Mouse (Mus musculus) hematopoietic stem cell, adult 5-6 weeks (primary cell): ENCODE data around the gene Myo10. TPM values are rescaled to one million over a fixed set of nuclear protein-coding genes. Genes with fewer than 3 reads are reported as not detected.

Experiments used
- ATAC-seq, 2 experiments: fragments of 125-278 bp in 1 of 2; replicated peaks in 1 of 2; 2 replicates each; pipeline ENCODE4 v1.8.0; 2016 to 2017; ENCODE audit warnings: inconsistent platforms in 2 of 2, mild to moderate bottlenecking in 2 of 2, moderate number of reproducible peaks in 2 of 2, low read depth in 1 of 2, moderate TSS enrichment in 1 of 2; ENCODE audit not compliant: low FRiP score in 2 of 2, poor library complexity in 2 of 2, severe bottlenecking in 2 of 2, insufficient read depth in 1 of 2, low TSS enrichment in 1 of 2
- total RNA-seq: library from RNA; stranded (forward); fragments of 172-1452, 232-1000 nt; gene quantifications from 2 replicates; pipeline ENCODE4 v1.2.3, GENCODE M21; 2017

The Myo10 gene
- total RNA-seq, 1 experiment from 2014 or later: 9.3 TPM

GRCm38 (mm10) chr15:25791660-25792353, 169.5 kb downstream of the Myo10 start:
- ATAC-seq: no peak

GRCm38 (mm10) chr15:25794123-25794522, 171.8 kb downstream of the Myo10 start:
- no peak for ATAC-seq

GRCm38 (mm10) chr15:25795496-25795895, 173.2 kb downstream of the Myo10 start:
- ATAC-seq: no peak

DNA sequence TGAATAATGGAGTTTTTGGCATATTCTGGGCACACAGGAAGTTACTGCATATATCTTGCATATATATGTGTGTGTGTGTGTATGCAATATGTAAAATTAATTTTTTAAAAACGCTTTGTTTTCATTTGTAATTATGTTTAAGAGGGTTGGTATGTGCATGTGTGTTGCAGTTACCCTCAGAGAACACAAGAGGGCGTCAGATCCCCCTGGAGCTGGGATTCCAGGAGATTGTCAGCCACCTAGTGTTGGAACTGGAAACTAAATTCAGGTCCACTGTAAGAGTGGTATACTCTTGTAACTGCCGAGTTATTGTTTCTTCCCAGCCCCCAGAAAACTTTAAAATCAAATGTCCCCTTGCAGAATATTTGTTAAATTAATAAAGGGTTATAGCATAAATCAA, 174.0 kb downstream of the Myo10 start:
- peak; percentile 53 to 80; a peak in 3 of 4 replicates for ATAC-seq

GRCm38 (mm10) chr15:25797179-25797578, 174.9 kb downstream of the Myo10 start:
- no peak for ATAC-seq

GRCm38 (mm10) chr15:25797888-25798287, 175.6 kb downstream of the Myo10 start:
- no peak for ATAC-seq

- no peak for ATAC-seq
These were observed 179.4 kb downstream of the Myo10 start for GRCm38 (mm10) chr15:25801726-25802125.

GRCm38 (mm10) chr15:25802194-25802593, 179.9 kb downstream of the Myo10 start:
- ATAC-seq: no peak

DNA sequence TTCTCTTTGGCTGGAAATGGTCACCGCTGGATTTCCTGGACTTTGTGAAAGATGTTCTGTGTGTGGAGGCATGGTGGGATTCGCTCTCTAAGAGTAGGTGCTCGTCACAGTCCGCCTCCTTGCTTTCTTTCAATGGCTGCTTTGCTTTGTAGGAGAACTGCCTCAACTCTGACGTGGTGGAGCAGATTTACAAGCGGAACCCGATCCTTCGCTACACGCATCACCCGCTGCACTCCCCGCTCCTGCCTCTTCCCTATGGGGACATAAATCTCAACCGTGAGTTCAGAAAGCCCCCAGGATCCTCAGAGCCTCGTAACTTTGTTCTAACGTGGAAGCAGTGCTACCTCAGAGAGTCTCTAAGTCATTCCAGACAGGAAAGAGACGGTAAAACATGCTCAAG, 180.8 kb downstream of the Myo10 start:
- no peak for ATAC-seq

DNA sequence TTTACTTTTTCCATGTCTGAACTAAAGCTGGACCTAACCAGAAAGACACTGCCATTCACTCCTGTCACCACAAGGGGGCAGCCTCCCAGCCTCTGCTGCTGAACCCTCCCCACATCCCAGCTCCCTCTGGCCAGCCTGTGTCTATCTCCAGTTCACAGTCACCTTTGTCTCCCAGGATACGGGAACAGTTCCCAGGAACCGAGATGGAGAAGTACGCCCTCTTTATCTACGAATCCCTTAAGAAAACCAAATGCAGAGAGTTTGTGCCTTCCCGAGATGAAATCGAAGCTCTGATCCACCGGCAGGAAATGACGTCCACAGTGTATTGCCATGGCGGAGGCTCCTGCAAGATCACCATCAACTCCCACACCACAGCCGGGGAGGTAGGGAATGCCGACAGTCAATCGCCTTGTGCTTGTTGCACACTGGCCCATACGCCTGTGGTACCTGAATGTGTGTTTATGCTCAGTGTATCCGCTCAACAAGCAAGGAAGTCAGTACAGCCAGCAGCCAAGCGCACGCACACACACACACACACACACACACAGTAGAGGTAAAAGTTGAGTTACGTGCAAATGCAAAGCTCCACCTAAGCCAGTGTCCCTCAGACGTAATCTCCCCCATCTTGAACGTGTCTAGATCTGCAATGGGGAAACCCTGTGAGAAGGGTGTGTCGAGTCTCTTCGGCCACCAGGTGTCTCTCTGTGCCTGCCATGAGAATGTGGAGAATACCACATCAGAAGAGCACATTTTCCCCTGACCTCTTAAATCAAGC, 183.2 kb downstream of the Myo10 start:
- ATAC-seq: peak; percentile 84 to 91

DNA sequence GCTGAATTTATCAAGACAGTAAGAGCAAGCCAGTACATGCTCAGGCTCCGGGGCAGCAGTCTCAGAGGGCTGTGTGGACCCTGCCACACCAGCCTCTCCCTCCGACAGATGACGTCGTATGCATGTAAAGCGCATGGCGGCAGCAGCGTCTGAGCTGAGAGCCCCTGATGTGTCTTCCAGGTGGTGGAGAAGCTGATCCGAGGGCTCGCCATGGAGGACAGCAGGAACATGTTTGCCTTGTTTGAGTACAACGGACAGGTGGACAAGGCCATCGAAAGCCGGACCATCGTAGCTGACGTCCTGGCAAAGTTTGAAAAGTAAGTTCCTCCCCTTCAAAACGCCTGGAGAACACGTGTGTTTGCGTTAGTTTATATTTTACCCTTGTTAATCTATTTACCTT, 184.0 kb downstream of the Myo10 start:
- ATAC-seq: no peak

DNA sequence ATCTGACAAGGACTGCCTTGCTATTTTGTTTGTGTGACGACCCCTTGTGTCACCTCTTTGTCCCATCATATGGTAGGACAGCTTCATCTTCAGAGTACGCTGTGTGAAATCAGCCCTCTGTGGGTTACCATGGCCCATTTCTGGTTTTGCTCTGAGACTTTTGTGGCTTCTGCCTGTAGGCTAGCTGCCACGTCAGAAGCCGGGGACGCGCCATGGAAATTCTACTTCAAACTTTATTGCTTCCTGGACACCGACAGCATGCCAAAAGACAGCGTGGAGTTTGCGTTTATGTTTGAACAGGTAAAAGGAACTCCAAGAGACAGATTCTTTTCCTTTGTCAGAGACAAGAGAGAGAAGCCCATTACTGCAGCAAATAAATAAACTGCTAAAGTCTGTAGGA, 184.6 kb downstream of the Myo10 start:
- ATAC-seq: no peak

DNA sequence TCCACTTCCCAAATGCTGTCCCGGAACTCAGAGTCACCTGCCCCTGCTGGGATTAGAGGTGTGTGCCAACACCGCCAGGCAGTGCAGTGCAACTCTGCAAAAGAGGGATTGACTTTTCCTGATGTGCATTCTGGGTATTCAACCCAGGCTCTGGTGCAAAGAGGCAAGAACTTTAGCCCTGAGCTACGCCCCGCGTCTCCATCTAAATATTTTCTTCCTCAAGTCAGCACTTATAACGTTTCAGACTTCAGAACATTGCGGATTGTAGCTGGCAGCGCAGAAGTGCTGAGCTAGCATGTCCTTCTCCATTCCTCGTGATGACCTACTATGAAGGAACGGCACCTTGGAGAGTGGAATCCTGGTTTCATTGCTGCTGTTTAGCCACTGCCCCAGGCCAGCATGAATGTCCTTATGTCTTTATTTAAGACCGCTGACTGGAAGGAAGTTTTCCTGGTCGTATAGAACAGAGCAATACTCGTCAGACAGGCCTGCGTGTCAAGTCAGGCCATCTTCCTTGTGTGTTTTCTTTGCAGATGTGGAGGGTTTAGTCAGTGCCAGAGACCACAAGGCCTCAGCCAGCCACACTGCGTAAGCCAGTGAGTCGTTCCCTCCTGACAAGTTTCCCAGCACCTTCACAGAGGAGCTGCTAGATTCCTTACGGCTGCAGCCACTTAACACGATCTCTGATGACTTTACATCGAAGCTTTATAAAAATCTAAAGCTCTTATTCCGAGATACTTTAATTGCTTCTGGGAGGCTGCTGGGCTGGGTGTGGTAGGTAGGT, 186.5 kb downstream of the Myo10 start:
- no peak for ATAC-seq

DNA sequence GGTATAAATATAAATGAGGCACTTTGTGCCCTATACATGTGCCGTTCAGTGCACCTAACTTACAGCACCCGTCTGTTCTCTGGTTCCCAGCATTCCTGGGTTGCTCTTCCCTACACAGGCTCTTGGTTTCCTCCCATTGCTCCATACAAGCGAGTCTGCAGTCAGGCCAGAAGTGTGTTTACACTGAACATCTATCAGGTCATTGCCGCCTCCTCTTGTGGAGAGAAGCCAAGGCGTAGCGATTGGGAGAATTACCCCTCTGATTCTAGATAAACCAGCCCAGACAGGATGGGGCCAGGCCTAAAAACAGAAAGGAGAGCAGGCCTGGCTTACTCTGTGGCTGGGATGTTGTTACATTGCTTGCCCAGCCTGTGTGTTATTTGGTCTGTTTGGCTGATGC, 187.3 kb downstream of the Myo10 start:
- ATAC-seq: no peak

- peak; percentile 60 to 63 for ATAC-seq
These were observed 189.5 kb downstream of the Myo10 start for GRCm38 (mm10) chr15:25811834-25812250.

DNA sequence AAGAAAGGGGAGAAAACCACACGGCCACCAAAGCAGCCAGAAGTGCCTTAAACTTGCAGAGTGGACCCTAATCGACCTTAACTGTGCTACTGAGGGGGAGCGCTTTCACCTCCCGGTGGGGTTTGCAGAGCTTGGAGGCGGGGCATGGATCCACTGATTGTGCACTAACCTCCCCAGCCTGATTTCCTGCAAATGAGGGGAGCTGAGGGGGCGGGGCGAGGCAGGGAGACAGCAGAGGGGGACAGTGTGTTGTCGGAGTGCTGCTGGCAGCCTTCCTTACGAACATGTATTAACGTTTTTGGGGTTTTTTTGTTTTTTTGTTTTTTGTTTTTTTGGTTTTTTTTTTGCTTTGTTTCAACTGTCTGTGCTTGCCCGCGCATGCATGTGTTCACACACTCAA, 190.2 kb downstream of the Myo10 start:
- ATAC-seq: 0 out of 4 replicates have a peak, but pooled peaks of 1 of the 2 experiments have one; percentile 7

GRCm38 (mm10) chr15:25814535-25814934, 192.2 kb downstream of the Myo10 start:
- no peak for ATAC-seq

DNA sequence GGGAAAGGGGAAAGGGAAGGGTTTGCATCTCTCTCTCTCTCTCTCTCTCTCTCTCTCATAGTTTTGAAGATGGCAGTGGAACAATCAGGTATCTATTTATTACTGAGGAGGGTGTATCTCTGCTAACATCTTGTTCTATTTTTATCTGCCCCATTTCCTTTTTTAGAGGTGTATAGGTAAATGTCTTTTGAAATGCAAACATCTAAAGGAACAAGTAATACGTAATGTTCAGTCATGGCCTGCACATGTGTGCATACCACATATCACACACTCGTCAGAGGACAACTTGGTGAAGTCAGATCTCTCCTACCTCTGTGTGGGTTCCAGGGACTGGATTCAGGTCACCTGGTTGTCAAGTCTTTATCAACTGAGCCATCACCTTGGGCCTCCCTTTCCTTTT, 194.9 kb downstream of the Myo10 start:
- ATAC-seq: no peak
